Mouse (Mus musculus) stomach, embryonic 14.5 days (tissue): Measurements from ENCODE around the gene Atg4d. TPM values are rescaled to one million over a fixed set of nuclear protein-coding genes. Genes with fewer than 3 reads are reported as not detected.

ENCODE experiments used
- ATAC-seq: fragments of 200-750 bp; cut with Nextera tagmentation; 2 replicates; pipeline ENCODE4 v1.8.0; 2017; ENCODE audit warnings: low read depth, moderate TSS enrichment; ENCODE audit not compliant: insufficient number of reproducible peaks, insufficient read depth, low FRiP score
- H3K27ac ChIP-seq: fragments of 300-500 bp; sonication (generic); 2 replicates; pipeline ENCODE4 v1.5.1; 2014; ENCODE audit warnings: mild to moderate bottlenecking, low read length, moderate library complexity, mixed read lengths
- H3K27me3 ChIP-seq: fragments of 300-500 bp; sonication (generic); 2 replicates; pipeline ENCODE4 v1.6.1; 2014; ENCODE audit warnings: low read length, control low read depth, mixed read lengths; ENCODE audit not compliant: control insufficient read depth, insufficient read depth
- H3K36me3 ChIP-seq: fragments of 300-500 bp; sonication (generic); 2 replicates; pipeline ENCODE4 v1.6.1; 2014; ENCODE audit warnings: mild to moderate bottlenecking, control low read depth, low read length, moderate library complexity, mixed read lengths; ENCODE audit not compliant: control insufficient read depth, insufficient read depth
- H3K4me1 ChIP-seq: fragments of 300-500 bp; sonication (generic); 2 replicates; pipeline ENCODE4 v1.6.1; 2014; ENCODE audit warnings: low read length, control low read depth, mixed read lengths; ENCODE audit not compliant: control insufficient read depth, insufficient read depth
- H3K4me2 ChIP-seq: fragments of 300-500 bp; sonication (generic); replicated peaks from 2 replicates; pipeline ENCODE4 v1.6.1; 2014; ENCODE audit warnings: low read depth, low read length, control low read depth
- H3K4me3 ChIP-seq: fragments of 300-500 bp; sonication (generic); 2 replicates; pipeline ENCODE4 v1.5.1; 2014; ENCODE audit warnings: low read depth, low read length, control low read depth
- H3K9ac ChIP-seq: fragments of 300-500 bp; sonication (generic); replicated peaks from 2 replicates; pipeline ENCODE4 v1.6.1; 2014; ENCODE audit warnings: low read depth, mild to moderate bottlenecking, control low read depth, low read length, moderate library complexity, mixed read lengths
- H3K9me3 ChIP-seq: fragments of 300-500 bp; sonication (generic); 2 replicates; pipeline ENCODE4 v1.6.1; 2016; ENCODE audit warnings: low read depth, low read length, control low read depth; ENCODE audit not compliant: control insufficient read depth
- WGBS: fragments of 180-500 bp; shearing (Covaris S2); extraction: QIAGEN DNeasy Blood & Tissue Kit; methylation state at CpG from one replicate; pipeline ENCODE4 v1.1.7; 2014; 5-methylcytosine and 5-hydroxymethylcytosine counted together
- polyA plus RNA-seq: library from polyadenylated mRNA; unstranded; fragments of >200 nt; fragmentation: Nextera tagmentation; extraction: Ambion mirVana; gene quantifications from 2 replicates; pipeline ENCODE4 v1.2.1, GENCODE M21; 2014

Atg4d gene
- polyA plus RNA-seq, 1 experiment from 2014 or later = 38.8 TPM

- Histone ChIP-seq H3K4me2 (peak overlapping the region; percentile 43), H3K4me1 (peaks cover 10% of the 10 kb centered on the region; the same call in 1 of the 2 replicates), H3K27ac (peak overlapping the region; percentile 48), H3K9ac (no peak overlapping the region), H3K4me3 (peak overlapping the region; percentile 19), H3K36me3 (0 out of 2 replicates have a peak, but pooled peaks cover 3% of the 10 kb centered on the region), H3K9me3 (no peaks in the 10 kb centered on the region), H3K27me3 (no peaks in the 10 kb centered on the region)
- ATAC-seq = 0 out of 2 replicates have a peak, but pooled peaks have one; percentile 40
- 18% methylated on average over 26 of the region's 26 CpGs for WGBS
Measured at GRCm38 (mm10) chr9:21224576-21225414, 40.3 kb upstream of the Atg4d start.

DNA sequence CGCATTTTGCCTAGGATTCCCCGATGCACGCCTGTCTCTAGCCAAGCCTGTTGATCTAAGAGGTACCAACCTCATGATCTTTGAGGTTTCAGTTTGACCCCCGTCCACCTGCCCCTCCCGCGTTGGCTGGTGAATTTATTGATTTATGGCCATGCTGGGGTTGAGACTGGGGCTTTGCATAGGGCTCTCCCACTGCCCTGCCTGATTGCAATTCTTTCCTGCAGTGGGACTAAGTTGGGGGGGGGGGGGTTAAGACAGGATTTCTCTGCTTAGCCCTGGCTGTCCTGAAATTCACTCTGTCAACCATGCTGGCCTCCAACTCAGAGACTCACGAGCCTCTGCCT lies 39.7 kb upstream of the Atg4d start:
- ATAC-seq = no peak
- WGBS = 5% methylated on average over 7 of the region's 7 CpGs
- Histone ChIP-seq H3K4me2 (peak overlapping the region; percentile 43), H3K27me3 (no peaks in the 10 kb centered on the region), H3K4me3 (peak overlapping the region; percentile 19), H3K4me1 (peaks cover 10% of the 10 kb centered on the region; the same call in 1 of the 2 replicates), H3K9ac (no peak overlapping the region), H3K27ac (peak overlapping the region; percentile 48), H3K9me3 (no peaks in the 10 kb centered on the region), H3K36me3 (peaks cover 7% of the 10 kb centered on the region; the same call in 1 of the 2 replicates)

- Histone ChIP-seq H3K9me3 (no peaks in the 10 kb centered on the region), H3K4me2 (peak overlapping the region; percentile 42), H3K4me3 (peak overlapping the region; percentile 15; the same call in 1 of the 2 replicates), H3K27me3 (no peaks in the 10 kb centered on the region), H3K9ac (peak overlapping the region; percentile 7; the same call in 1 of the 2 replicates), H3K4me1 (peaks cover 11% of the 10 kb centered on the region; the same call in 1 of the 2 replicates), H3K36me3 (peaks cover 19% of the 10 kb centered on the region; the same call in 1 of the 2 replicates), H3K27ac (no peak overlapping the region)
- ATAC-seq = peak; percentile 70
- 14% methylated on average over 16 of the region's 16 CpGs for WGBS
Measured at GRCm38 (mm10) chr9:21227342-21227741, 37.8 kb upstream of the Atg4d start.

DNA sequence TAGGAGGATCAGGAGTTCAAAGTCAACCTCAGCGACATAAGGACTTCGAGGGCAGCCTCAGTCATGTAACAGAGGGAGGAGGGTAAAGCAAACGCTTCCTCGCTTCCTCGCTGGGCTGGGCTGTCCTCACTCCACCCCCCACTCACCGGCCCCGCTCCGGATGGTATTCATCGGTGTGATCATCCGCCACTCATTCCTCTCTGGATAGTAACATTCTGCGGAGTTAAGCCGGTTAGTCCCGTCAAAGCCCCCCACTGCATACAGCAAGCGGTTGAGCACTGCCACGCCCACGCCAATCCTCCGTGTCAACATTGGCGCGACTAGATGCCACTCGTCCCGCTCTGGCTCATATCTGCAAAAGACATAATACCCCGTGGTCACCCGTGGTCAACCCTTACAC lies 33.5 kb upstream of the Atg4d start:
- Histone ChIP-seq H3K4me1 (peaks cover 13% of the 10 kb centered on the region; the same call in 1 of the 2 replicates), H3K9me3 (no peaks in the 10 kb centered on the region), H3K4me2 (no peak overlapping the region), H3K9ac (no peak overlapping the region), H3K36me3 (peaks cover 36% of the 10 kb centered on the region; the same call in 1 of the 2 replicates), H3K27ac (no peak overlapping the region), H3K4me3 (no peak overlapping the region), H3K27me3 (no peaks in the 10 kb centered on the region)
- 47% methylated on average over 23 of the region's 23 CpGs for WGBS
- no peak for ATAC-seq

DNA sequence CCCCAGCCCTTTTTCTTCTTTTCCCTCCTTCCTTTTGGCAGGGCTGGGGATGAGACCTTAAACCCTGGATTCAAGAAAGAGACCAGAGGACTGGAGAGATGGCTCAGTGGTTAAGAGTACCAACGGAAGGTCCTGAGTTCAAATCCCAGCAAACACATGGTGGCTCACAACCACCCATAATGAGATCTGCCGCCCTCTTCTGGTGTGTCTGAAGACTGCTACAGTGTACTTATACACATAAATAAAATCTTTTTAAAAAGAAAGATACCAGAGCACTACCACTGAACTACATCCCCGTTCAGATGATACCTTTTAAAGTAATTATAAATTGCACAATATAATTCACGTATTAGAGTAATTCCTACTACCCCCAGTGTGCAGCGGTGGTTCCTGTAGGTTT lies 32.2 kb upstream of the Atg4d start:
- whole genome bisulfite sequencing = 91% methylated on average over 5 of the region's 5 CpGs
- peaks cover 19% of the 10 kb centered on the region for H3K4me1 ChIP-seq
- H3K27ac ChIP-seq = no peak overlapping the region
- H3K4me3 ChIP-seq = no peak overlapping the region
- H3K27me3 ChIP-seq = no peaks in the 10 kb centered on the region
- peaks cover 36% of the 10 kb centered on the region; the same call in 1 of the 2 replicates for H3K36me3 ChIP-seq
- H3K9ac ChIP-seq = no peak overlapping the region
- no peak overlapping the region for H3K4me2 ChIP-seq
- no peak for ATAC-seq
- H3K9me3 ChIP-seq = no peaks in the 10 kb centered on the region

- H3K4me3 ChIP-seq = no peak overlapping the region
- peaks cover 36% of the 10 kb centered on the region; the same call in 1 of the 2 replicates for H3K36me3 ChIP-seq
- WGBS = 93% methylated on average over 29 of the region's 29 CpGs
- H3K27me3 ChIP-seq = no peaks in the 10 kb centered on the region
- H3K9me3 ChIP-seq = no peaks in the 10 kb centered on the region
- no peak for ATAC-seq
- H3K27ac ChIP-seq = no peak overlapping the region
- no peak overlapping the region for H3K9ac ChIP-seq
- peaks cover 17% of the 10 kb centered on the region for H3K4me1 ChIP-seq
- H3K4me2 ChIP-seq = no peak overlapping the region
Measured at GRCm38 (mm10) chr9:21233366-21233765, 31.7 kb upstream of the Atg4d start.

DNA sequence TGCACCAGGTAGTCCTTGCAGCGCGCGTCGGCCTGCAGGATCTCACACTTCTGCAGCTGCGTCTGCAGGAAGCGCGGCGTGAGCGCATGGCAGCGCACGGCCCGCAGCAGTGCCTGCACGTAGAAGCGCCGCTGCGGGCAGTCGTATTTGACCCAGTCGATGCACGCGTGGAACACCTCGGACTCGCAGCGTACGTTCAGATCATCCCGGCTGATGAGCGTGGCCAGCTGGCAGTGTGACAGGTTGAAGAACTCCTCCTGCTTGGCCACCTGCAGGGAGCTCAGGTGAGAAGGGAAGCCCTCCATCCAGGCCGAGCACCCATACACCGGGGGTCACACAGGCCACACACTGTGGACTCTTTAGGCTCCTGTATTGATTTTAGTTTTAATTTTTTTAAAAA lies 31.3 kb upstream of the Atg4d start:
- peaks cover 17% of the 10 kb centered on the region for H3K4me1 ChIP-seq
- H3K9ac ChIP-seq = no peak overlapping the region
- no peaks in the 10 kb centered on the region for H3K27me3 ChIP-seq
- peaks cover 36% of the 10 kb centered on the region; the same call in 1 of the 2 replicates for H3K36me3 ChIP-seq
- no peaks in the 10 kb centered on the region for H3K9me3 ChIP-seq
- no peak for ATAC-seq
- no peak overlapping the region for H3K4me2 ChIP-seq
- no peak overlapping the region for H3K4me3 ChIP-seq
- 85% methylated on average over 28 of the region's 28 CpGs for WGBS
- H3K27ac ChIP-seq = no peak overlapping the region

- Histone ChIP-seq H3K9ac (no peak overlapping the region), H3K4me1 (peaks cover 20% of the 10 kb centered on the region), H3K27me3 (no peaks in the 10 kb centered on the region), H3K4me3 (no peak overlapping the region), H3K36me3 (peaks cover 29% of the 10 kb centered on the region; the same call in 1 of the 2 replicates), H3K27ac (no peak overlapping the region), H3K9me3 (no peaks in the 10 kb centered on the region), H3K4me2 (no peak overlapping the region)
- ATAC-seq = no peak
- WGBS = 86% methylated on average over 4 of the region's 4 CpGs
Measured at GRCm38 (mm10) chr9:21235341-21235740, 29.8 kb upstream of the Atg4d start.
